Mouse (Mus musculus) leukemia stem cell, adult 10-12 weeks (primary cell): Measurements from ENCODE around the gene Olfr1294. TPM values are rescaled to one million over a fixed set of nuclear protein-coding genes. Genes with fewer than 3 reads are reported as not detected.

Experiments used
- polyA plus RNA-seq: library from polyadenylated mRNA; stranded (reverse); fragments of >175 nt; gene quantifications from 2 replicates; pipeline ENCODE4 v1.2.3, GENCODE M21; 2012; ENCODE audit warnings: low replicate concordance

Gene Olfr1294
- polyA plus RNA-seq, result not detected in 2 replicates

GRCm38 (mm10) chr2:111540191-111540590, at the start of gene Olfr1294:
Gene Olfr1294 (minus strand): TSS chr2:111540291.

GRCm38 (mm10) chr2:111569581-111569980, 29.5 kb upstream of the Olfr1294 start, which contains the start of gene Olfr1295:
Gene Olfr1295 (minus strand): TSS chr2:111569681.

GRCm38 (mm10) chr2:111524903-111525302, 15.2 kb downstream of the Olfr1294 start, which contains the start of gene Olfr1293-ps:
Gene Olfr1293-ps (plus strand): TSS chr2:111525203.

GRCm38 (mm10) chr2:111496880-111497279, 43.2 kb downstream of the Olfr1294 start, which contains the start of gene Olfr1291-ps1:
Gene Olfr1291-ps1 (plus strand): TSS chr2:111497180.

GRCm38 (mm10) chr2:111493729-111494128, 46.4 kb downstream of the Olfr1294 start, which contains the start of gene Olfr1290:
Gene Olfr1290 (minus strand): TSS chr2:111493829.

Other genes starting within 250 kb of the Olfr1294 start
- gene Olfr1279, start 239.7 kb downstream of the Olfr1294 start, polyA plus RNA-seq, result not detected in 2 replicates
- not detected in 2 replicates for gene Olfr1280, start 226.3 kb downstream of the Olfr1294 start, polyA plus RNA-seq
- gene Olfr1281, start 213.8 kb downstream of the Olfr1294 start, polyA plus RNA-seq, result not detected in 2 replicates
- gene Olfr1282, start 204.2 kb downstream of the Olfr1294 start, polyA plus RNA-seq, result not detected in 2 replicates
- gene Olfr1283, start 173.5 kb downstream of the Olfr1294 start, polyA plus RNA-seq, result not detected in 2 replicates
- not detected in 2 replicates for gene Olfr1284, start 164.8 kb downstream of the Olfr1294 start, polyA plus RNA-seq
- gene Olfr1286, start 117.2 kb downstream of the Olfr1294 start, polyA plus RNA-seq, result not detected in 2 replicates
- gene Olfr1287, start 91.1 kb downstream of the Olfr1294 start, polyA plus RNA-seq, result not detected in 2 replicates
- not detected in 2 replicates for gene Olfr1288, start 66.2 kb downstream of the Olfr1294 start, polyA plus RNA-seq
- not detected in 2 replicates for gene Olfr1289, start 59.5 kb downstream of the Olfr1294 start, polyA plus RNA-seq
- gene Olfr1290, start 46.5 kb downstream of the Olfr1294 start, polyA plus RNA-seq, result not detected in 2 replicates
- gene Olfr1291-ps1, start 43.1 kb downstream of the Olfr1294 start, polyA plus RNA-seq, result not detected in 2 replicates
- not detected in 2 replicates for gene Olfr1293-ps, start 15.1 kb downstream of the Olfr1294 start, polyA plus RNA-seq
- not detected in 2 replicates for gene Olfr1295, start 29.4 kb upstream of the Olfr1294 start, polyA plus RNA-seq
- gene Olfr1297, start 86.2 kb upstream of the Olfr1294 start, polyA plus RNA-seq, result not detected in 2 replicates
- not detected in 2 replicates for gene Olfr1298, start 108.9 kb upstream of the Olfr1294 start, polyA plus RNA-seq
- not detected in 2 replicates for gene Olfr1299, start 121.1 kb upstream of the Olfr1294 start, polyA plus RNA-seq
- gene Olfr1301, start 210.7 kb upstream of the Olfr1294 start, polyA plus RNA-seq, result not detected in 2 replicates
- not detected in 2 replicates for gene Olfr1302, start 237.1 kb upstream of the Olfr1294 start, polyA plus RNA-seq